Mouse (Mus musculus): ENCODE measurements at regions not wholly inside any gene's neighbourhood (a gene's known extent, or its start where the extent isn't known, plus 50 kb on each side); places are given as distances from the start of the nearest gene placed in this dataset.

DNA sequence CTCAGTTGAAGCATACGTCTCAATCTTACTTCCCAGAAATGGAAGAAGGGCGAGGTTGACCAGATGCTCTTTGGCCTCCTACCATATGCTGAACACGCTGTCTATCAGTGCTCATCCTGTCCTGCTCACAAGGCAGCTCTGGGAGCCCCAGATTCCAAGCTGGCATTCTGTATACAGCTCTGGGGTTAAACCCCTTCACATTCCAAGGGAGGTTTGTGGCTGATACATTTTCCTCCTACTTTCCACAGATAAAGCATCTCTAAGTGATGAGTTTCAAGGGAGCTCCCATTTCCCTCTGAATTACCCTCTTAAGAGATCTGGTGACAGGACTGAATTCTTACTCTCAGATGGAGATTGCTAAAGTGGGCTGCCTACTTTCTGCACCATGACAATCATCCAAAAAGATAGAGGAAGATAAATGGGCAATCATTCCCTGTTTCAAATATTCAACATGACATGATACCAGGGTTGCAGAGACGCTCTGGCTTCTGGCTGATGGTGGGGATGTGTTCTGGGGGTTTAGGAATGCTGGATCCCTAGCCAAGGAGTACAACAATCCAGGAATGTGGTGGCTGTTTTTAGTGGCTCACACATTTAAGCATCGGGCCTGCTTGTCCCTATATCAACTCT lies 138.7 kb upstream of the Bmp4 start:
- DNase-seq (ENCODE audit: low spot score), result no peak

DNA sequence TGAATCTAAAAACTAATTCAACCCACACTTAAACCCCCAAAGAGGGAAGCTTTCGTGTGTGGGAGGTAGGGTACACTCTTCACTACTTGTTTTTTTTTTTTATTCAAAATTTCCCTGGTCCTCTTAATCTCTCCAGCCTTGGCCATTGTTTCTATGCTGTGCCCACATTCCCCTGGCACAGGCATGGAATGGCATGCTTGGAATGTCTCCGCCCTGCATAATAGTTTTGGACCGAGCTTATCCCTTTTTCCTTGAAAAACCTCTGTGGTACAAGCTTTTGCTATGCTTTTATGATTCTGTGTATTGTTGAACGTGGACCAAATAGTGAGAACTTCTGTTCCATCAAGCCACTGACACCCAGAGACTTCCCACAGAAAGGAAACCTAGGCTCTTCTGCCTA lies 126.8 kb upstream of the Bmp4 start:
- no peak for DNase-seq (ENCODE audit: low spot score)

DNA sequence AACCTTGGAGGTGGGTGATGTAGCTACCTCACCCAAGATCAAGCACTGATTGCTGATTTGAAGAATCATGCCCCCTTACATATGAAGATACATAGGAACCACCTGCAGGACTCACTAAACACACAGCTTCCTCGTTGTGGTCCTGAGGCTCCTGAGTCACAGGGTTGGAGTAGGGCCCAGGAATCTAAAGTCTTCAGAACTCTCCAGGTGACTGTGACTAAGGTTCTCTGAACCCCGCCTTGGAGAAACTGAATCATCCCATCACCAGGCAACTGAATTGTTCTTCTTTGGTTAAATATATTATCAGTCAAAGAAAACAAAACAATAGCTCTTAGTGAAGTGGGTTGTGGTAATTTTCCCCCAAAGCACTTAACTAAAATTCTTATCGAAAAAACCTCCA lies 125.8 kb upstream of the Bmp4 start:
- DNase-seq (ENCODE audit: low spot score), result no peak

DNA sequence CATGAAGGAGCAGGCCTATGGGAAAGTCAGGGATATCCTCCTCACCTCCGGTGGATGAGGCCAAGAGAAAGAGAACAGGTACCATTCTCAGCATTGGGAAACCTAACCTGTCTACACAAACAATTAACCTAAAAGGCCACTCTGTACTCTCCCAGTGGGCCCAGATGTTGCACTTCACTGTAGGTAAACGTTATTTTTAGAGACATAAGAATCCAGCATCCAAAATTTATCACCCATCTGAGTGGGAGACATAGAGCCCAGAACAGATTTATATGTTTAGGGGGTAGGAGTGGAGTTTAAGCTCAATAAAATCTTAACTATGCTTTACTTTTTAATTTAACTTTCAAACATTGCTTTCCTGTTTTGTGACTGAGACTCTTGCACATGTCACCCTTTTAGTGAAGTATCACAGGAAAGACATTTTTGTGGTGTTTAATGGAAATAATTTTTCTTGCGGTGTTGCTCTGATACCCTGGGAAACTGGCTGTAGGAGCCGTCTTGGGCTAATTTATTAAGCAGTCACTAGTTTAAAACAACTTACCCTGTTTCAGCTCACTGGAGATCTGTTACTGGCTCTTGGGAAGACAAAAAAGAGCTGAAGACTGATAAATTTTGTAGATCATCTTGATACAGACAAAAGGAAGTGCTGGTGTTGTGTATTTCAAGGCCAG lies 123.9 kb upstream of the Bmp4 start:
- DNase-seq (ENCODE audit: low spot score), result no peak

DNA sequence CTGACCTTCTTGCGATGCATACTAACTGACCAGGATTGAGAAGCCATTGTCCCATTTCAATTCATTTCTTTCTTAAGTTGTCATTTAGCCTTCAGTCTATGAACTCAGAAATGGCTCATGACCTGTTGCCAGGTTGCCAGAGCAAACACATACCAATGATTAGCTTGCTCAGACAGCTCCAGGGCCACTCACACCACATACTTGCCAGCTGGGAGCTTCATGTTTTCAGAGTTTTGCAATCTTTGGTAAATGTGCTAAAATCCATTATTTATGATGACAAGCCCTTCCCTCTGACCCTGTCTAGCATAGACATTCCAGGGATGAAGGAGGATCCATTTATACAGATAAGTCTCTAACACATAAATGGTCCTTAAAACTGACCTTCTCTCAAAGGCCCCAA lies 121.6 kb upstream of the Bmp4 start:
- DNase-seq (ENCODE audit: low spot score), result no peak

GRCm38 (mm10) chr14:46508871-46509270 lies 118.4 kb upstream of the Bmp4 start:
- no peak for DNase-seq (ENCODE audit: low spot score)

DNA sequence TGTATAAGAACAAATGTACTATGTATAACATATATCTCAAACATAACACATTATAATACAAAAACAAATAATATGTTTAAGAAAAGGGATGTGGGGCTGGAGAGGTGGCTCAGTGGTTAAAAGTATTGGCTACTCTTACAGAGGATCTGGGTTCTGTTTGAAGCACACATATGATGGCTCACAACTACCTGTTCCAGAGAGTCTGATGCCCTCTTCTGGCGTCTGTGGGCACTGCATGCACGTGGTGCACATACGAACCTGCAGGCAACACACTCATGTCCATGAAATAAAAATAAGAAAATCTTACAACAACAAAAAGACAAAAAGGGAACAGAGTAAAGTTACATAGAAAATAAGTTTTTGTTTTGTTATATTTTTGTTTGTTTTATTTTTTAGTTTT lies 114.8 kb upstream of the Bmp4 start:
- no peak for DNase-seq (ENCODE audit: low spot score)

- DNase-seq (ENCODE audit: low spot score), result no peak
Observed at GRCm38 (mm10) chr14:46491601-46492000, 101.1 kb upstream of the Bmp4 start.

GRCm38 (mm10) chr14:46491182-46491581 lies 100.7 kb upstream of the Bmp4 start:
- no peak for DNase-seq (ENCODE audit: low spot score)

- DNase-seq (ENCODE audit: low spot score), result no peak
Observed at GRCm38 (mm10) chr14:46487551-46487950, 97.1 kb upstream of the Bmp4 start.

DNA sequence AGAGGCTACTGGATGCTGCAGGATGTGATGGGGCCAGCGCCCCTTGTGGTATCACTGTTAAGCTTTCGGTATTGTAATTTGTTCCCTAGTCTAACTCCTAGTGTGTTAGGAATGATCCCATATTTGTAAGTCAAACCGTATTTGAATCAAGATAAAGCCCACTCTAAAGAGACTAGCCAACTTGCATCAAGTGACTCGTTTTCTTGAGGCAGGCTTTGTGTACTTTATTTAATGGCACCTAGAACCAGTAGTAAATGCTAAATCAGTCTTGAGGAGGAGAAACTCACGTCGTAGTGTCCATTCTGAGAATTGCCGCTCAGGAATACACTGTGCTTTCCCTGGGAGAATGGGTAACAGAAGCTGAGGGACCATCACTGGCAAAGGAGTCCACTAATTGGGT lies 89.9 kb upstream of the Bmp4 start:
- no peak for DNase-seq (ENCODE audit: low spot score)

GRCm38 (mm10) chr14:46475945-46476344 lies 85.5 kb upstream of the Bmp4 start:
- no peak for DNase-seq (ENCODE audit: low spot score)

GRCm38 (mm10) chr14:46462967-46463366 lies 72.5 kb upstream of the Bmp4 start:
- DNase-seq (ENCODE audit: low spot score), result no peak

DNA sequence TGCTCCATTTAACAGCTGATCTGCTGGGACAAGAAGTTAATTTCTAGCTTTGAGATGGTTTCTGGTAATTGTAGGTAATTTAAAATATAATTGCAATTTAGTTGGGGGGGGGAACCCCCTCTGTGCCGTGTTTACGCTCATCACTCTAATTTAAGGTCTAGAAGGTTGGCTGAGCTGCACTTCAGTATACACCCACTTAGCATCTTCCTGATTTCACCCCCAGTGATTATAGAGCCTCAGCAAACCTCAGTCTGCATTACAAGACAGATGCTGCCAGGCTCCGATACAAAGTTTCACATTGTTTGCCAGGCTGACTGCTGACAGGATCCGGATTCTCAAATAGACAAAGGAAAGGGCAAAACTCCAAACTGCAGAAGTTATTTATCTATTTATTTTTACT lies 71.5 kb upstream of the Bmp4 start:
- DNase-seq (ENCODE audit: low spot score), result peak; percentile 1

DNA sequence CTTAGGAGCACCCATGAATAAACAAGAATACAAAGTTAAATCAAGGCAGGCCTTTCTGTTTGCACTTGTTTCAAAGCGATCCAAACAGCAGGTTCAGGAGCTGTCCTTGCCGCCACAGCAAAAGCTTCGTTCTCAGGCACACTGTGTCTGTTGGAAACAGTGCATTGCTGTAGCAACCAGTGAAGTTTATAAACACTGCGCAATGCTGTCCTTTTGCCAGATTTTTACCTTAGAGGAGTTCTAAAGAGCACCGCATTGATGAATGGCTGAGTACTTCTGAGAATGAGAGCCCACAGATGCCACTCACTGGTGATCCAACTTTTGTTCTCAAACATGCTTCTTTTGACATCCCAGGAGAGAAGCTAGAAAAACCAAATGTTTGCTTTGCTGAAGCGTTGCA lies 64.0 kb upstream of the Bmp4 start:
- DNase-seq (ENCODE audit: low spot score), result no peak

GRCm38 (mm10) chr14:46441696-46442095 lies 51.2 kb upstream of the Bmp4 start:
- DNase-seq (ENCODE audit: low spot score), result no peak

All from left cerebral cortex, adult 11 months (tissue).